Mouse (Mus musculus) CD8-positive naive resting alpha-beta T cell, adult 2 months (primary cell): ENCODE measurements around the gene Stx6.

ENCODE experiments used
- DNase-seq, 2 experiments: peaks; one replicate each; pipeline ENCODE4 v3.0.0; 2022; ENCODE audit warnings: low read depth in 2 of 2, low spot score in 2 of 2

Stx6 gene

GRCm38 (mm10) chr1:155205822-155206660 lies 47.5 kb downstream of the Stx6 start:
- DNase-seq, result no peak

DNA sequence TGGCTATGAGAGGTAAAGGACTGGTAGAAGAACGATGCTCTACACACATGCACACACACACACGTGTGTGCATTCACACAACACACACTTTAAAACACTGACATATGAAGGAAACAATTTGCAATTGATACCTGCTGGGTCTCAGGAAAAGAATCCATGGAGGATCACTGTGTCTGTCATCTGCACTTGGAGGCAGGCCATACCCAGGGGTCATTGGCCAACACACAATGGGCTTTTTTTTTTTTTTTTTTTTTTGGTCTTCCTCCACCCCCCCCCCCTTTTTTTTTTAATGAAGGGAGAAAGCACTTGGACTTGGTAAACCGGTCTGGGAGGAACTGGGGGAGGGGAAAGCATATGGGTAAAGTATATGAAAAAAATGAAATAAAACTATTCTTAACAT lies 49.3 kb downstream of the Stx6 start:
- no peak for DNase-seq

- DNase-seq, result no peak
These were observed 51.7 kb downstream of the Stx6 start for GRCm38 (mm10) chr1:155210011-155210763.

GRCm38 (mm10) chr1:155211017-155211416 lies 52.5 kb downstream of the Stx6 start:
- no peak for DNase-seq

DNA sequence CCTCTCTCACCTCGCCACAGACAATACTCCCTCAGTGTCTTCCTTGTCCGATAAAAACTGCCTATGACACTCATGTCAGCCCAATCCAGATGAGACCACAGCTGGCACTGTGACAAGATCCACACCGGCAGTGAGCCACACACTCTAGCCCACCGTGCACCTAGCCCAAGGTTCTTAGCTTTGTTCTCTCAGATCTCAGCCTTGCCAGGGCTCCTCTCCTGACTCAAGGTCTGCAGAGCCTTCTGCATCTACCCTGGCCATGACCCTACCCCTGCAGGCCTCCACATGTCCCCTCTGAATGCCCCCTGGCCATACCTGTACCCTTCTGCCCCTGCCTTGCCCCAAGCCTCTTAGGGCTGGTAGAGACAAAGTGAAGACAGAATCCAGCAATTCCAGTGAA lies 53.6 kb downstream of the Stx6 start:
- DNase-seq, result no peak

GRCm38 (mm10) chr1:155212493-155212892 lies 54.0 kb downstream of the Stx6 start:
- DNase-seq, result no peak

DNA sequence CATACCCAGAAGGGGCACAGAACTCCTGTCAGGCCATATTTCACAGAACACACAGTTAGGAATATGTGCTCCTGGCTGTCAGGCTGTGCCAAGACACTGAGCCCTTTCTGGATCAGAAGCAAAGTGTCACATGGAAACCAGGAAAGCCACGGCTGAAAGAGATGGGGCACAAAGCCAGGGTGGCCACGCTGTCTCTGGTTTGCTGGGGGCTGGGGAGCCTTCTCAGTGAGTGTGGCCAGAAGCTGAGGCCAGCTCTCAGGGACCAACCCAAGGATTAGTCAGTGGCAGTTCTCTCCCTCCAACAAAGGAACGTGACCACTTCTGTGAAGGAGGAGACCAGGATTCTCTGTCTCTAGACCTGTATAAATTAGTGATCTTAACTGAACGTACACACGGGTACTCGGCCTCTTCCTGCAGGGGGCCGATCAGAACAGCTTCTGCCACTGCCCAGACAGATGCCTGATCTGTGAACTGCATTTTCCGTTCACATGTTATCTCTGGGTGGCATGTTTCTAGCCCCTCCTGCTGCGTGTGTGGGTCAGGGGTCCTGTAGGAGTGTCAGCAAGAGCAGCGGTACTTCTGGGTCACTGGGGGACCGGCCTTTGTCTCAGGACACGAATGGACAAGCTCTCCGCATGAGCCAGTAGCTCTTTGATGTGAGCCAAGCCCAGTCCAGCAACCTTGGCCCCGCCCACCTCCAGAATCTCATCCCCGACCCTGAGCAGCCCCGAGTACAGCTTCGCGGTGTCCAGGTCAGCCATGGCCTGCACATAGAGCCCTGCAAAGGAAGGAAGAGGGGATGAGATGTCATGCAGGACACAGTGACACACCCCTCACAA lies 54.6 kb downstream of the Stx6 start:
- no peak for DNase-seq

- DNase-seq, result no peak
These were observed 55.4 kb downstream of the Stx6 start for GRCm38 (mm10) chr1:155213912-155214311.

- no peak for DNase-seq
These were observed 56.7 kb downstream of the Stx6 start for GRCm38 (mm10) chr1:155215066-155215764.

GRCm38 (mm10) chr1:155216313-155216712 lies 57.8 kb downstream of the Stx6 start:
- no peak for DNase-seq

GRCm38 (mm10) chr1:155216844-155217243 lies 58.3 kb downstream of the Stx6 start:
- no peak for DNase-seq

- peak; percentile 56 to 57 for DNase-seq
These were observed 59.5 kb downstream of the Stx6 start for GRCm38 (mm10) chr1:155217865-155218541.

DNA sequence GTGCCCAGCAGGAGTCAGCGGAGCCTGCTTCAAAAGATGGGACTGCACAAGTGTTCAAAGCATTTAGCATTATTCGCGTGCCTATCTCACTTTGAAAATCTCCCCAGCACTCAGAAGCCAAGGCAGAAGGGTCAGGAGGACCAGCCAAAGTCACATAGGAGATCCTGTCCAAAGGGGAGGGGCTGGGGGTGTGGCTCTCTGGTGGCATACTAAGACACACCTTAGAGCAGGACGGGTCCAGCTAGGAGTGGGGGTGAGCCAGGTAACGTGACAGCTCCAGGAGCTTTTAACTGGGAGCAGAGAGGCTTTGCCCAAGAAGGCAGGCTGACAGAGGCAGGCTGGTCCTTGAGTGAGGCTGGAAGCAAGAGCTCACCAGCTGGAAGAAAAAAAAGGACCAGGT lies 60.4 kb downstream of the Stx6 start:
- DNase-seq, result no peak

- no peak for DNase-seq
These were observed 63.7 kb downstream of the Stx6 start for GRCm38 (mm10) chr1:155222101-155222669.

DNA sequence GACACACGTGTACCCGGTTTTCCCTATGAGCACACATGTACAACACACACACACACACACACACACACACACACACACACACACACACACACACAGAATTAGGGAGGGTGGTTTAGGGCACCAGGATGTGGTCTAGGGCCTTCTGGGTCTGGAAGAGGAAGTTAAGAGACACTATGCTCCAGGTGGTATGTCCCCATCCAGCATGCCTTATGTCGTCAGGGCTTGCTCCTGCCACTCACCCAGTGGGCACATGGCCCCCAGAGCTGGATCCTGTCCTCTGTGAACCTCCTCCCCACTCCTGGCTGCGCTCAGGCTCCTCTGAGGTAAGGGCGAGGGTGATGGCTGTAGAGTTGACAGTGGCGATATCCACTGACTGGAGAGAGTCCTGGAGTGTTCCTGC lies 64.5 kb downstream of the Stx6 start:
- peak in 1 of 2 experiments; percentile 36 for DNase-seq

DNA sequence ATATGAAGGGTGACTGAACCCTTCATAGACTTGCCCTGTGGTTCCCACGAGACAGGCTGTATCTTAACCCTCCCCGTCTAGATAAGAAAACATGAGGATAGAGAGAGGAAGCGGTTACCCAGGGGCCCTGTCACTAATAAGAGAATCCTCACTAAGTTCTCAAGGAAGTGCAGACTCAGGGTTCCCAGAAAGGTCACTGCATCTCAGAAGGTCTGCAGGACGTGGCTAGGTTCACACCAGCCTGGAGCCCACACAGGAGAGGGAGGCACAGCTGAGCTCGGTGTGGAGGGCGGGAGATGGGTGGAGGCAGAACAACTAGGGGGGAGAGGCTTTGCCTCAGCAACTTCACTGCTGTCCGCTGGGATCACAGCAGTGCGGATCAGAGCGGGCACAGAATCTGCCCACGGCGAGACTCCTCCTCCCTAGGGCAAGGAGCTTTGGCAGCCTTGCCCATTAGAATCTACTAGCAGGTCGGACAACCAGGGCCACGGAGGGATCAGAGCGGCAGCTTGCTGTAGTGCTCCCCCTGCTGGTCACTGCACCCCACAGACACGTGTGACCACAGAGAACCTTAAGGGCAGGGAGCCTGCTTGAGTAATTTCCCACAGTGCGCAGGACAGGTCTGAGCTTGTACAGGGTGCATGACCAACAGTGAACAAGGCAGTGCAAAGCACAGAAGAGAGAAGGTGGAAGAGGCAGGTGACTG lies 65.5 kb downstream of the Stx6 start:
- peak; percentile 63 to 76 for DNase-seq

GRCm38 (mm10) chr1:155229464-155230411 lies 71.2 kb downstream of the Stx6 start:
- no peak for DNase-seq

DNA sequence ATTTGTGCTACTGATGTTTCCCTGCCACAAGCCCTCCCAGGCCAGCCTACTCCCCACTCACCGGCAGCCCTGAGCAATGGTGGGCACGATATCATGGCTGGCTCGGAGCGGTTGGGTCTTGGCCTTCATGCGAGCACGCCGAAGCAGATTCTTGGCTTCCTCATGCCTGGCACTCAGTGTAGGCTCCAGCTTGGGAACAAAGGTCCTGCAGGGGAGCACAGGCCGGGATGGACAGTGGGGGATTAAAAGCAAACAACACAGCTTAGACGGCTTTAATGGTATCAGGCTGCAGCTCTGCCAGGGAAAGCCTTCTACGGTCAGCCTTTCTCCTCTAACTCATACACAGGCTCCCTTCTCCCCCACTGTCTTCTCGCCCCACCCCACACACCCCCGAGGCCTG lies 73.9 kb downstream of the Stx6 start:
- DNase-seq, result no peak
